In genomic region chr15:88083911-88084310, GRCm38 (mm10) we compare ENCODE assay signal across 19 mouse cellular contexts.
DNase-seq lines count a peak whose midpoint lies in the region; ATAC-seq and TF ChIP-seq lines count a peak whose summit lies in the region.
"Had no signal": no experiment of that assay in that cellular context is flagged by ENCODE, and none has a peak within 500 bp of the region (broad histone marks: within the 10 kb centered on the region; RNA-seq: fewer than 3 reads in every experiment).

No protein-coding gene starts in this region.

- H3K36me3 ChIP-seq in lung, embryonic 14.5 days (ENCODE audit: insufficient read depth) = no peaks in the 10 kb centered on the region
- no peaks in the 10 kb centered on the region for H3K36me3 ChIP-seq in lung, embryonic 15.5 days
- H3K36me3 ChIP-seq: embryonic facial prominence, embryonic 10.5 days; heart, embryonic 10.5 days; hindbrain, embryonic 13.5 days had no signal

- H3K9me3 ChIP-seq in lung, embryonic 14.5 days (ENCODE audit: low read depth, low read length) = no peaks in the 10 kb centered on the region
- no peaks in the 10 kb centered on the region for H3K9me3 ChIP-seq in lung, embryonic 15.5 days
- H3K9me3 ChIP-seq: embryonic facial prominence, embryonic 10.5 days; forebrain, embryonic 13.5 days; heart, embryonic 10.5 days; hindbrain, embryonic 13.5 days had no signal

- no peak overlapping the region for H3K4me2 ChIP-seq in lung, embryonic 14.5 days
- no peak overlapping the region for H3K4me2 ChIP-seq in lung, embryonic 15.5 days
- H3K4me2 ChIP-seq: forebrain, embryonic 13.5 days; hindbrain, embryonic 13.5 days had no signal

- H3K4me3 ChIP-seq in lung, embryonic 14.5 days (ENCODE audit: low read depth, low read length) = no peak overlapping the region
- no peak overlapping the region for H3K4me3 ChIP-seq in lung, embryonic 15.5 days
- H3K4me3 ChIP-seq: embryonic facial prominence, embryonic 10.5 days; forebrain, embryonic 13.5 days; heart, embryonic 10.5 days; hindbrain, embryonic 13.5 days had no signal

- no peaks in the 10 kb centered on the region for H3K4me1 ChIP-seq in lung, embryonic 14.5 days (ENCODE audit: insufficient read depth)
- H3K4me1 ChIP-seq in lung, embryonic 15.5 days = peaks cover 4% of the 10 kb centered on the region; the same call in 1 of the 2 replicates

- H3K9ac ChIP-seq in lung, embryonic 14.5 days = no peak overlapping the region
- no peak overlapping the region for H3K9ac ChIP-seq in lung, embryonic 15.5 days
- H3K9ac ChIP-seq: forebrain, embryonic 13.5 days; forebrain, postnatal 0 days; hindbrain, embryonic 13.5 days had no signal

- ATAC-seq in lung, embryonic 14.5 days (ENCODE audit: insufficient read depth) = no peak
- peak; percentile 47; the same call in 1 of the 2 replicates for ATAC-seq in lung, embryonic 15.5 days (ENCODE audit: borderline replicate concordance, extremely low read depth, low FRiP score, low TSS enrichment)
- ATAC-seq: forebrain, embryonic 13.5 days; forebrain, postnatal 0 days; hindbrain, postnatal 0 days had no signal

- H3K27me3 ChIP-seq in lung, embryonic 14.5 days (ENCODE audit: insufficient read depth, low read length) = no peaks in the 10 kb centered on the region
- no peaks in the 10 kb centered on the region for H3K27me3 ChIP-seq in lung, embryonic 15.5 days
- H3K27me3 ChIP-seq: forebrain, embryonic 13.5 days had no signal

- no peak for TF ChIP-seq CTCF in lung, embryonic 14.5 days (IDR thresholded peaks at IDR 0.05; ENCODE audit: low read depth)

- WGBS in lung, embryonic 14.5 days = 40% methylated on average over 5 of the region's 5 CpGs
- WGBS in lung, embryonic 15.5 days = 36% methylated on average over 5 of the region's 5 CpGs

- H3K27ac ChIP-seq in lung, embryonic 14.5 days (ENCODE audit: low read depth) = no peak overlapping the region
- no peak overlapping the region for H3K27ac ChIP-seq in lung, embryonic 15.5 days
- H3K27ac ChIP-seq: embryonic facial prominence, embryonic 10.5 days; forebrain, embryonic 13.5 days; heart, embryonic 10.5 days; hindbrain, embryonic 13.5 days; hindbrain, postnatal 0 days had no signal

- peak; percentile 26 for DNase-seq in lung, embryonic 14.5 days
- DNase-seq in lung, postnatal 14 days = peak; percentile 13
- DNase-seq in retina, embryonic 14.5 days (ENCODE audit: low spot score) = peak; percentile 23
- no peak for DNase-seq in gastrocnemius, postnatal 10 days
- no peak for DNase-seq in adipocyte (ENCODE audit: low spot score)
- no peak for DNase-seq in ovary, postnatal 36 days (ENCODE audit: low spot score)
- DNase-seq: adrenal gland, postnatal 14 days; cerebellum, adult 11-12 months; cerebellum, adult 9-11 months; forebrain, postnatal 0 days; gastrocnemius, postnatal 25 days; heart, adult 18-20 months; heart, postnatal 10 days had no signal

Comparison
In these comparisons a context has a peak if more than half of its experiments do, and no peak if none do; other contexts are left out.
1. DNase-seq: peak in lung, embryonic 14.5 days (single experiment), lung, postnatal 14 days (single experiment) and retina, embryonic 14.5 days (single experiment); none in gastrocnemius, postnatal 10 days (single experiment), adipocyte (single experiment) and ovary, postnatal 36 days (single experiment).